Mouse (Mus musculus) heart, postnatal 0 days (tissue): ENCODE measurements at regions not wholly inside any gene's neighbourhood (a gene's known extent, or its start where the extent isn't known, plus 50 kb on each side); places are given as distances from the start of the nearest gene placed in this dataset.
"Not testable (repeated sequence)": the region's sequence is repeated elsewhere in the genome, so short reads cannot be mapped to it uniquely, and the experiment has no call there.

Experiments used
- CTCF ChIP-seq: IDR thresholded peaks from 2 replicates; pipeline ENCODE4 v1.5.1; 2016; ENCODE audit warnings: antibody characterized with exemption, control low read depth, low read depth
- EP300 ChIP-seq: IDR thresholded peaks from 2 replicates; pipeline ENCODE4 v1.6.1; 2016; ENCODE audit warnings: antibody characterized with exemption, low read depth

- not testable (repeated sequence) for TF ChIP-seq CTCF, EP300
These were observed 75.2 kb upstream of the Map3k1 start for GRCm38 (mm10) chr13:111883768-111884566.
